In the genomic region with DNA sequence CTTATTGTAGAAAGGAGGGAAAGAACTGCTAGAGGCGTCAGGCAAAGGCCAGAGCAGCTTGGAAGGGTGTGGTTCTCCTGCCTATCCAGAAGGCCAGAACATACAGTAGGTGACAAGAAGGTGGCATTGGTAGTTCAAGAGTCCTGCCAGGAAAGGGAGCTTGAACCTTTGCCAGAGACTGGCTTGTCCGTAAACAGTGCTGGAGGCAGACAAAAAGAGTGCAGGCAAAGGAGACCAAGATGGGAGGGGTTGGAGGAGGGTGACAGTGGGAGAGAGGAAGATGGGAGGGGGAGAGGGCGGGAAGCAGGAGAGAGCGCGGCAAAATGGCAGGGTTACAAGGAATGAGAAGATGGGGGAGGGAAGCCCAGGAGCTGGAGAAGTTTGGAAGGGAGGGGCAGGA, we compare ENCODE assay signal across 12 mouse cellular contexts.
DNase-seq lines count a peak whose midpoint lies in the region; ATAC-seq and TF ChIP-seq lines count a peak whose summit lies in the region.
"Had no signal": no experiment of that assay in that cellular context is flagged by ENCODE, and none has a peak within 500 bp of the region (broad histone marks: within the 10 kb centered on the region; RNA-seq: fewer than 3 reads in every experiment).

No protein-coding gene starts in this region.

- no peaks in the 10 kb centered on the region for H3K9me3 ChIP-seq in hindbrain, embryonic 16.5 days (ENCODE audit: control insufficient read depth, low read length)
- H3K9me3 ChIP-seq in hindbrain, embryonic 13.5 days, result no peaks in the 10 kb centered on the region
- no peaks in the 10 kb centered on the region for H3K9me3 ChIP-seq in lung, embryonic 14.5 days (ENCODE audit: low read depth, low read length)
- H3K9me3 ChIP-seq: neural tube, embryonic 15.5 days had no signal

- H3K27me3 ChIP-seq in hindbrain, embryonic 16.5 days (replicated peaks; ENCODE audit: control insufficient read depth, insufficient read depth, low read length), result no peaks in the 10 kb centered on the region
- H3K27me3 ChIP-seq in hindbrain, embryonic 13.5 days, result no peaks in the 10 kb centered on the region
- H3K27me3 ChIP-seq in lung, embryonic 14.5 days (ENCODE audit: insufficient read depth, low read length), result no peaks in the 10 kb centered on the region
- H3K27me3 ChIP-seq: neural tube, embryonic 15.5 days had no signal

- DNase-seq in adrenal gland, postnatal 10 days, result peak; percentile 40
- DNase-seq in adrenal gland, adult 18-20 months (ENCODE audit: low spot score in 2 of 2), result no peak
- DNase-seq in cerebellum, adult 18-20 months, result peak; percentile 31 to 39
- DNase-seq in lung, embryonic 14.5 days, result peak; percentile 49
- no peak for DNase-seq in T-cell, adult 2 months (ENCODE audit: low spot score)
- no peak for DNase-seq in right cerebral cortex, adult 18-20 months
- DNase-seq: gastrocnemius, postnatal 14 days; liver, postnatal 0 days had no signal

- 27% methylated on average over 5 of the region's 5 CpGs for WGBS in hindbrain, embryonic 16.5 days
- 30% methylated on average over 5 of the region's 5 CpGs for WGBS in hindbrain, embryonic 13.5 days
- WGBS in lung, embryonic 14.5 days, result 21% methylated on average over 5 of the region's 5 CpGs

- no peak overlapping the region for H3K4me2 ChIP-seq in hindbrain, embryonic 16.5 days (ENCODE audit: low read length)
- H3K4me2 ChIP-seq in hindbrain, embryonic 13.5 days, result no peak overlapping the region
- H3K4me2 ChIP-seq in lung, embryonic 14.5 days, result no peak overlapping the region
- H3K4me2 ChIP-seq: neural tube, embryonic 15.5 days had no signal

- peak; percentile 38; the same call in 1 of the 2 replicates for ATAC-seq in hindbrain, embryonic 16.5 days
- no peak for ATAC-seq in hindbrain, embryonic 13.5 days (ENCODE audit: low FRiP score)
- peak; percentile 9; the same call in 1 of the 2 replicates for ATAC-seq in lung, embryonic 14.5 days (ENCODE audit: insufficient read depth)
- ATAC-seq: activated CD4-positive, CD25-positive, alpha-beta regulatory T cell, adult 4 months; liver, postnatal 0 days had no signal

- no peak overlapping the region for H3K27ac ChIP-seq in hindbrain, embryonic 16.5 days (ENCODE audit: low read depth, low read length)
- no peak overlapping the region for H3K27ac ChIP-seq in hindbrain, embryonic 13.5 days
- no peak overlapping the region for H3K27ac ChIP-seq in lung, embryonic 14.5 days (ENCODE audit: low read depth)
- H3K27ac ChIP-seq: neural tube, embryonic 15.5 days had no signal

- no peak overlapping the region for H3K9ac ChIP-seq in hindbrain, embryonic 16.5 days (ENCODE audit: low read depth, low read length)
- H3K9ac ChIP-seq in hindbrain, embryonic 13.5 days, result no peak overlapping the region
- H3K9ac ChIP-seq in lung, embryonic 14.5 days, result no peak overlapping the region
- H3K9ac ChIP-seq: liver, postnatal 0 days; neural tube, embryonic 15.5 days had no signal

- TF ChIP-seq CTCF in lung, embryonic 14.5 days (IDR thresholded peaks at IDR 0.05; ENCODE audit: low read depth), result no peak

- no peak overlapping the region for H3K4me3 ChIP-seq in hindbrain, embryonic 16.5 days (ENCODE audit: low read length)
- no peak overlapping the region for H3K4me3 ChIP-seq in hindbrain, embryonic 13.5 days
- H3K4me3 ChIP-seq in lung, embryonic 14.5 days (ENCODE audit: low read depth, low read length), result no peak overlapping the region
- H3K4me3 ChIP-seq: neural tube, embryonic 15.5 days had no signal

- no peaks in the 10 kb centered on the region for H3K4me1 ChIP-seq in hindbrain, embryonic 16.5 days (ENCODE audit: control insufficient read depth, insufficient read depth, low read depth, low read length)
- 0 out of 2 replicates have a peak, but pooled peaks cover 3% of the 10 kb centered on the region for H3K4me1 ChIP-seq in hindbrain, embryonic 13.5 days (replicated peaks)
- 0 out of 2 replicates have a peak, but pooled peaks cover 3% of the 10 kb centered on the region for H3K4me1 ChIP-seq in lung, embryonic 14.5 days (ENCODE audit: insufficient read depth)

- H3K36me3 ChIP-seq in hindbrain, embryonic 16.5 days (ENCODE audit: control insufficient read depth, insufficient read depth, low read length), result no peaks in the 10 kb centered on the region
- no peaks in the 10 kb centered on the region for H3K36me3 ChIP-seq in hindbrain, embryonic 13.5 days
- no peaks in the 10 kb centered on the region for H3K36me3 ChIP-seq in lung, embryonic 14.5 days (ENCODE audit: insufficient read depth)
- H3K36me3 ChIP-seq: neural tube, embryonic 15.5 days had no signal

Comparison
In these comparisons a context has a peak if more than half of its experiments do, and no peak if none do; other contexts are left out.
1. DNase-seq: peak in adrenal gland, postnatal 10 days (single experiment), cerebellum, adult 18-20 months (2 of 2) and lung, embryonic 14.5 days (single experiment); none in adrenal gland, adult 18-20 months (0 of 2), T-cell, adult 2 months (single experiment) and right cerebral cortex, adult 18-20 months (single experiment).